Mouse (Mus musculus) forebrain, postnatal 0 days (tissue): Measurements from ENCODE around the gene Rfx4. TPM values are rescaled to one million over a fixed set of nuclear protein-coding genes. Genes with fewer than 3 reads are reported as not detected.
A peak's percentile ranks its signal among the peaks of the same experiment; 100 is the strongest.

Experiments
- ATAC-seq: fragments of 200-750 bp; cut with Nextera tagmentation; 2 replicates; pipeline ENCODE4 v1.8.0; 2017; ENCODE audit warnings: mild to moderate bottlenecking, moderate library complexity
- DNase-seq: peaks from one replicate; pipeline ENCODE4 v3.0.0-alpha.2; 2015
- H3K27ac ChIP-seq: fragments of 300-500 bp; sonication (generic); 2 replicates; pipeline ENCODE4 v1.5.1; 2014; ENCODE audit warnings: low read depth, mild to moderate bottlenecking, antibody characterized with exemption, low read length, moderate library complexity, mixed read lengths
- H3K27me3 ChIP-seq: fragments of 300-500 bp; sonication (generic); 2 replicates; pipeline ENCODE4 v1.6.1; 2014; ENCODE audit warnings: mild to moderate bottlenecking, low read length, mixed read lengths; ENCODE audit not compliant: insufficient read depth
- H3K36me3 ChIP-seq: fragments of 300-500 bp; sonication (generic); 2 replicates; pipeline ENCODE4 v1.6.1; 2014; ENCODE audit warnings: mild to moderate bottlenecking, moderate library complexity; ENCODE audit not compliant: insufficient read depth
- H3K4me1 ChIP-seq: fragments of 300-500 bp; sonication (generic); 2 replicates; pipeline ENCODE4 v1.6.1; 2014; ENCODE audit warnings: antibody characterized with exemption; ENCODE audit not compliant: insufficient read depth
- H3K4me2 ChIP-seq: fragments of 300-500 bp; sonication (generic); 2 replicates; pipeline ENCODE4 v1.6.1; 2014; ENCODE audit warnings: low read depth, mild to moderate bottlenecking, moderate library complexity
- H3K4me3 ChIP-seq: fragments of 300-500 bp; sonication (generic); 2 replicates; pipeline ENCODE4 v1.5.1; 2014; ENCODE audit warnings: low read depth, low read length, mixed read lengths
- H3K9ac ChIP-seq: fragments of 300-500 bp; sonication (generic); 2 replicates; pipeline ENCODE4 v1.6.1; 2014; ENCODE audit warnings: mild to moderate bottlenecking
- H3K9me3 ChIP-seq: fragments of 300-500 bp; sonication (generic); 2 replicates; pipeline ENCODE4 v1.6.1; 2016; ENCODE audit warnings: low read length
- CTCF ChIP-seq: sonication (generic); IDR thresholded peaks from 2 replicates; pipeline ENCODE4 v1.5.1; 2016; ENCODE audit warnings: antibody characterized with exemption, control low read depth, low read depth
- WGBS: fragments of 180-500 bp; shearing (Covaris S2); extraction: QIAGEN DNeasy Blood & Tissue Kit; methylation state at CpG from one replicate; pipeline ENCODE4 v1.1.7; 2014; 5-methylcytosine and 5-hydroxymethylcytosine counted together
- polyA plus RNA-seq: library from polyadenylated mRNA; unstranded; fragments of >200 nt; fragmentation: Nextera tagmentation; extraction: Ambion mirVana; gene quantifications from 2 replicates; pipeline ENCODE4 v1.2.1, GENCODE M21; 2015
- total RNA-seq: library from RNA; depleted of rRNA; stranded (reverse); fragments of >200 nt; gene quantifications from 2 replicates; pipeline ENCODE4 v1.2.3, GENCODE M21; 2014

Gene Rfx4
- total and polyA plus RNA-seq, 2 experiments from 2014 or later, result 7.3 to 8.1 TPM

GRCm38 (mm10) chr10:84910758-84911384, 155.0 kb downstream of the Rfx4 start:
- 4% methylated on average over 1 of the region's 1 CpGs for WGBS
- TF ChIP-seq CTCF, result no peak
- H3K27me3 ChIP-seq, result no peaks in the 10 kb centered on the region
- no peak overlapping the region for H3K9ac ChIP-seq
- no peak overlapping the region for H3K27ac ChIP-seq
- DNase-seq (no peak), ATAC-seq (no peak)
- H3K36me3 ChIP-seq, result no peaks in the 10 kb centered on the region
- H3K9me3 ChIP-seq, result no peaks in the 10 kb centered on the region
- no peak overlapping the region for H3K4me2 ChIP-seq
- H3K4me1 ChIP-seq, result no peaks in the 10 kb centered on the region
- H3K4me3 ChIP-seq, result no peak overlapping the region

GRCm38 (mm10) chr10:84913148-84913547, 157.3 kb downstream of the Rfx4 start:
- Histone ChIP-seq H3K9ac (no peak overlapping the region), H3K36me3 (no peaks in the 10 kb centered on the region), H3K27ac (no peak overlapping the region), H3K27me3 (no peaks in the 10 kb centered on the region), H3K4me1 (peaks cover 2% of the 10 kb centered on the region; the same call in 1 of the 2 replicates), H3K4me2 (no peak overlapping the region), H3K4me3 (no peak overlapping the region), H3K9me3 (no peaks in the 10 kb centered on the region)
- no peak for DNase-seq
- no peak for TF ChIP-seq CTCF
- WGBS, result 77% methylated on average over 1 of the region's 1 CpGs
- ATAC-seq, result no peak

DNA sequence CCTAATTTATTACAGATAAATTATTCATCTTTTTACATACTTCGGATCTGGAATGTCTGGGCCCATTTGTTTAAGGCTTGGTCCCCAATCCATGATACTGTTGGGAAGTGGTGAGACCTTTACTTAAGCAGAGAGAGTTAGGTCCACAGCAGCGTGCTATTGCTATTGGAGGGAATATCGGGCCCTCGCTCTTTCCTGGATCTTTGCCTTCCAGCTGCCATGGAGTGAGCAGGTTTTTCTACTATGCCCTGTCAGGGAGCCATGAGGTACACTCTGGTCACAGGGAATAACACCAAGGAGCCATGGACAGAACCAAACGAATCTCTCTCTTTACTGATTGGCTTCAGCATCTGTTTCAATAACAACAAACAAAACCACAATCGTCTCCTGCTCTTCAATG, 159.6 kb downstream of the Rfx4 start:
- Histone ChIP-seq H3K4me1 (peaks cover 12% of the 10 kb centered on the region), H3K36me3 (no peaks in the 10 kb centered on the region), H3K27ac (no peak overlapping the region), H3K9me3 (no peaks in the 10 kb centered on the region), H3K4me2 (no peak overlapping the region), H3K27me3 (no peaks in the 10 kb centered on the region), H3K4me3 (no peak overlapping the region), H3K9ac (no peak overlapping the region)
- 85% methylated on average over 6 of the region's 6 CpGs for WGBS
- ATAC-seq (no peak), DNase-seq (no peak)
- no peak for TF ChIP-seq CTCF

DNA sequence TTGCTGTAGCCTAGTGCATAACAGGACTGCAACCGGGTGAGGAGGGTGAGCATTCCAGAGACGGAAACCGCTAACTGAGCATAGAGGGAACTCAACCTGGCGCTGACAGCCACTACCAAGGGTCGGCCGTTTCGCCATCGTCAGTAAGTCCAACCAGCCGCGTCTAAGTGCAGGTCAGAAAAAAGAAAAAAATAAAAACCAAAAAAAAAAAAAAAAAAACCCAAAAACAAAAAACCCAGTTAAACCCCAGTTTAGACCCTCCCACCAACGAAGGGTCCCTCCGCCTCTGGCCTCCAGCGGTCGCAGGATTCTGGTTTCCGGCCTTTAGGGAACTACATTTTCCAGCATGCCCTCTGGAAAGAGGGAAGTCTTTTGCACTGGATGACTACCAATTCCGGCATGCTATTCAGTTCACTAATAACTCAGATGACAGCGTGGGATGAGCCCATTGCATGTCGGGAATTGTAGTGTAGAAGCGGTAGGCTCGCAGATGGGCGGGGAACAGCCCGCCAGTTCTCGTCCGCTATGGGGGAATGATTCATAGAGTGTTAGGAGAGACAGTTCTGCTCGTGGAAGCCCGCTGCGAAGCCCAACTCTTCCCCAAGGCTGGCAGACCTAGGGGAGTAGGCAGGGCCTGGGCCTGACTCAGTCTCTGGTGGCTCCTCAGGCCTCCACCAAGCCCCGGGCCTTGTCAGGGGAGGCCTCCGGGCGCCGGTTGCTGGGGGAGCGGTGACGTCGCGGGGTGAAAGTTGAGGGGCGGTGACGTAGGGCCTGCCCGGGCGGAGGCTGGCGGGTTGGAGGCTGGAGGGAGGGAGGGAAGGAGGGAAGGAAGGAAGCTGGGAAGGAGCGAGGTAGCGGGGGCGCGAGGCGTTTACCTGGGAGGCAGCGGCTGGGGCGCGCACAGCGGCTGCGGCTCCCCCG, 161.2 kb downstream of the Rfx4 start, which contains the start of gene Ric8b:
TSS of gene Ric8b (plus strand) at position 807 of the 921 bp plus-strand sequence.
- Histone ChIP-seq H3K4me3 (peak within 1 kb of the TSS; percentile 68), H3K9me3 (no peaks in the 10 kb centered on the region), H3K36me3 (no peaks in the 10 kb centered on the region), H3K9ac (peak within 1 kb of the TSS; percentile 77), H3K27ac (peak within 1 kb of the TSS; percentile 93), H3K27me3 (no peaks in the 10 kb centered on the region), H3K4me1 (peaks cover 12% of the 10 kb centered on the region), H3K4me2 (peak within 1 kb of the TSS; percentile 64)
- WGBS, result 3% methylated on average over 51 of the region's 51 CpGs
- ATAC-seq (peak; percentile 96), DNase-seq (peak; percentile 98)
- no peak for TF ChIP-seq CTCF

- peak overlapping the region; percentile 93 for H3K27ac ChIP-seq
- H3K4me2 ChIP-seq, result peak overlapping the region; percentile 64
- no peaks in the 10 kb centered on the region for H3K9me3 ChIP-seq
- 7% methylated on average over 23 of the region's 27 CpGs for WGBS
- no peak; the same call in 1 of the 2 replicates for TF ChIP-seq CTCF
- peak; percentile 77 for DNase-seq
- H3K27me3 ChIP-seq, result no peaks in the 10 kb centered on the region
- peak overlapping the region; percentile 77 for H3K9ac ChIP-seq
- peak overlapping the region; percentile 68 for H3K4me3 ChIP-seq
- peak; percentile 54 for ATAC-seq
- H3K36me3 ChIP-seq, result no peaks in the 10 kb centered on the region
- H3K4me1 ChIP-seq, result peaks cover 12% of the 10 kb centered on the region
These were observed 161.9 kb downstream of the Rfx4 start for GRCm38 (mm10) chr10:84917731-84918095.

DNA sequence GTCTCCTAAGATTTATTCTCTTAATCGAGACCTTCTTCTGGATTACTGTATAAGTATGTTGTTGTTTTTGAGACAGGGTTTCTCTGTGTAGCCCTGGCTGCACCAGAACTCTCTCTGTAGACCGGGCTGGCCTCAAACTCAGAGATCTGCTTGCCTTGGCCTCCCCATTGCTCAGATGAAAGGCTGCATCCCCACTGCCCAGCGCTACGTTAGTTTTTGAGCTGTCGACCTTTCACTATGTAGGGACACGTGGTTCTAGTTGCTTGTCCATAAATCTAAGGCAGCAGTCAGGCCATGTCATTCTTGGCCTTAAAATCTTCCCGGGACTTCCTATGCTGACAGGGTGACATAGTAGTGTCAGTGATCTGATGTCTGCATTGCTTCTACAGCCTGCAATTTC, 170.5 kb downstream of the Rfx4 start:
- DNase-seq (no peak), ATAC-seq (no peak)
- Histone ChIP-seq H3K36me3 (peaks cover 27% of the 10 kb centered on the region), H3K9me3 (no peaks in the 10 kb centered on the region), H3K27me3 (no peaks in the 10 kb centered on the region), H3K4me2 (no peak overlapping the region), H3K4me1 (no peaks in the 10 kb centered on the region), H3K27ac (no peak overlapping the region), H3K9ac (no peak overlapping the region), H3K4me3 (no peak overlapping the region)
- 87% methylated on average over 7 of the region's 7 CpGs for WGBS
- no peak for TF ChIP-seq CTCF

GRCm38 (mm10) chr10:84926885-84927284, 171.0 kb downstream of the Rfx4 start:
- no peak overlapping the region for H3K9ac ChIP-seq
- peaks cover 27% of the 10 kb centered on the region for H3K36me3 ChIP-seq
- no peak overlapping the region for H3K4me3 ChIP-seq
- WGBS, result 91% methylated on average over 4 of the region's 4 CpGs
- DNase-seq, result no peak
- no peaks in the 10 kb centered on the region for H3K27me3 ChIP-seq
- ATAC-seq, result no peak
- no peak overlapping the region for H3K27ac ChIP-seq
- no peak overlapping the region for H3K4me2 ChIP-seq
- no peak for TF ChIP-seq CTCF
- no peaks in the 10 kb centered on the region for H3K4me1 ChIP-seq
- H3K9me3 ChIP-seq, result no peaks in the 10 kb centered on the region
